Mouse (Mus musculus) liver, embryonic 15.5 days (tissue): ENCODE results near the gene Gm45844. TPM values are rescaled to one million over a fixed set of nuclear protein-coding genes. Genes with fewer than 3 reads are reported as not detected.
"Not testable (repeated sequence)": the region's sequence is repeated elsewhere in the genome, so short reads cannot be mapped to it uniquely, and the experiment has no call there.

Experiments used
- ATAC-seq: fragments of 200-750 bp; cut with Nextera tagmentation; 2 replicates; pipeline ENCODE4 v1.8.0; 2017; ENCODE audit warnings: moderate number of reproducible peaks, mild to moderate bottlenecking, moderate library complexity; ENCODE audit not compliant: insufficient read depth
- H3K27ac ChIP-seq: fragments of 300-500 bp; sonication (generic); replicated peaks from 2 replicates; pipeline ENCODE4 v1.5.1; 2015; ENCODE audit warnings: mild to moderate bottlenecking, inconsistent platforms
- H3K27me3 ChIP-seq: fragments of 300-500 bp; sonication (generic); 2 replicates; pipeline ENCODE4 v1.6.1; 2015; ENCODE audit warnings: mild to moderate bottlenecking, inconsistent platforms
- H3K36me3 ChIP-seq: fragments of 300-500 bp; sonication (generic); replicated peaks from 2 replicates; pipeline ENCODE4 v1.6.1; 2015; ENCODE audit warnings: moderate library complexity, mild to moderate bottlenecking, inconsistent platforms
- H3K4me1 ChIP-seq: fragments of 300-500 bp; sonication (generic); replicated peaks from 2 replicates; pipeline ENCODE4 v1.6.1; 2015; ENCODE audit warnings: inconsistent platforms
- H3K4me2 ChIP-seq: fragments of 300-500 bp; sonication (generic); 2 replicates; pipeline ENCODE4 v1.6.1; 2015; ENCODE audit warnings: moderate library complexity, mild to moderate bottlenecking, inconsistent platforms
- H3K4me3 ChIP-seq: fragments of 300-500 bp; sonication (generic); replicated peaks from 2 replicates; pipeline ENCODE4 v1.5.1; 2015; ENCODE audit warnings: mild to moderate bottlenecking, inconsistent platforms
- H3K9ac ChIP-seq: fragments of 300-500 bp; sonication (generic); 2 replicates; pipeline ENCODE4 v1.6.1; 2015; ENCODE audit warnings: moderate library complexity, mild to moderate bottlenecking, inconsistent platforms
- H3K9me3 ChIP-seq: fragments of 300-500 bp; sonication (generic); replicated peaks from 2 replicates; pipeline ENCODE4 v1.6.1; 2016; ENCODE audit warnings: inconsistent platforms
- WGBS: fragments of 180-500 bp; shearing (Covaris S2); methylation state at CpG from one replicate; pipeline ENCODE4 v1.1.7; 2015; ENCODE audit warnings: mixed read lengths; ENCODE audit not compliant: insufficient replicate concordance; 5-methylcytosine and 5-hydroxymethylcytosine counted together
- polyA plus RNA-seq: library from polyadenylated mRNA; unstranded; fragments of >200 nt; fragmentation: Nextera tagmentation; extraction: Ambion mirVana; gene quantifications from 2 replicates; pipeline ENCODE4 v1.2.1, GENCODE M21; 2015

The Gm45844 gene
- 0.16 and 0.25 TPM in 2 replicates for polyA plus RNA-seq

DNA sequence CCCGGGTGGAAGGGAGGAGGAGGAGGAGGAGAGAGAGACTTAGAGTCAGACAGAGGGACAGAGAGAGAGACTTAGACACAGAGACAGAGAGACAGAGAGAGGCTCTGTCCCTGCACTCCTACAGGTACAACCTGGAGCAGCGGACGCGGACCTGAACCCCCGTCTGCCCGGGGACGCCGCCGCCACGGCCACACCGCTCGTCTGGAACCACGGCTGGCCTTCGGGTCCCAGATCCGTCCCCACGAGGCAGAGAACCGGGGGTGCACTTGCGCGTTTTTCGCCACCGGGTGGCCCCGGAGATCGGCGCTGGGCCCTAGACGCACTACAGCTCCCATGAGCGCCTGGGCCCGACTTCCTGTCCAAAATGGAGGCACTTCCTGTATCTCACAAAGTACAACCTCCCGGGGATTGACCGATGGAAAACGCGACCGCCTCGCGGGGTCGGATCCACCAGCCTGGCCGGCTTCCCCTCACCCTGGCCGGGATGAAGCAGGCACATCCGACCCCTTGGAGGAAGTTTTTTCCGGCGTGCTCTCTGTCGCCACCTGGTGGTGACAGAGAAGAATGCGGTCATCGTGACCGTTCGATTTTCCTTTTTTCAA, at the start of gene Gm45844:
Gm45844 (minus strand) TSS at position 324 of the 602 bp plus-strand sequence.
- H3K27me3 ChIP-seq, H3K36me3 ChIP-seq, H3K4me1 ChIP-seq, H3K9me3 ChIP-seq: not testable (repeated sequence)
- Histone ChIP-seq H3K9ac (peak within 1 kb of the TSS; percentile 40; the same call in 1 of the 2 replicates), H3K27ac (peak within 1 kb of the TSS; percentile 39), H3K4me3 (peak within 1 kb of the TSS; percentile 57), H3K4me2 (peak within 1 kb of the TSS; percentile 67)
- WGBS = 42% methylated on average over 45 of the region's 45 CpGs
- peak; percentile 97 for ATAC-seq

DNA sequence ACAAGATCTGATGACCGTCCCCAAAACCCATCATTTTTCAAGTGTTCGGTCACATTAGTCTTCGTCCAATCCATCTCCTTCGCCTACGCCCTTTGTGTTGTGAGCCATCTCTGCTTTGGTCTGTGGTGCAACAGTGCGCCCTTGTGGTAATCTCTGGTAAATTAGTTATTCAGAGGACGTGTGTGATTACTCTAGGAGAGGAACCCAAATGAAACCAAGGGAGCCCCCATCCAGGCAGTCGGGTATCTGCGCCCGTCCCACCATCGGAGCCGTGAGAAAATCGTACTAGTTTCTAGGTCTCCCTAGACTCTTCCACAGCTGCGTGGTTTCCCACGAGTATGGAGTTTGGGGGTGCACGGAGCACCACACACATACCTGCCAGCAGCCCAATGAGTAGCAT, 17.5 kb upstream of the Gm45844 start:
- 66% methylated on average over 16 of the region's 16 CpGs for WGBS
- H3K9ac ChIP-seq = no peak overlapping the region
- no peak overlapping the region for H3K4me2 ChIP-seq
- H3K9me3 ChIP-seq = no peaks in the 10 kb centered on the region
- H3K36me3 ChIP-seq = peaks cover 37% of the 10 kb centered on the region
- ATAC-seq = no peak
- no peak overlapping the region for H3K27ac ChIP-seq
- H3K4me1 ChIP-seq = peaks cover 16% of the 10 kb centered on the region; the same call in 1 of the 2 replicates
- H3K27me3 ChIP-seq = peaks cover 10% of the 10 kb centered on the region
- no peak overlapping the region for H3K4me3 ChIP-seq

GRCm38 (mm10) chr7:7281383-7281782, 3.3 kb upstream of the Gm45844 start:
- Histone ChIP-seq H3K4me1 (0 out of 2 replicates have a peak, but pooled peaks cover 2% of the 10 kb centered on the region), H3K27me3 (no peaks in the 10 kb centered on the region), H3K4me2 (no peak overlapping the region), H3K27ac (no peak overlapping the region), H3K9me3 (peaks cover 3% of the 10 kb centered on the region; the same call in 1 of the 2 replicates), H3K4me3 (no peak overlapping the region), H3K9ac (no peak overlapping the region), H3K36me3 (peaks cover 18% of the 10 kb centered on the region)
- no peak for ATAC-seq
- WGBS = 28% methylated on average over 1 of the region's 1 CpGs

GRCm38 (mm10) chr7:7277556-7277955, 533 bp downstream of the Gm45844 start:
- peak; percentile 44 for ATAC-seq
- H3K36me3 ChIP-seq, H3K4me1 ChIP-seq, H3K27me3 ChIP-seq, H3K9me3 ChIP-seq: not testable (repeated sequence)
- Histone ChIP-seq H3K4me3 (peak overlapping the region; percentile 57), H3K27ac (peak overlapping the region; percentile 39), H3K4me2 (peak overlapping the region; percentile 67), H3K9ac (0 out of 2 replicates have a peak overlapping the region, but pooled peaks have one; percentile 40)
- WGBS = 49% methylated on average over 24 of the region's 24 CpGs

DNA sequence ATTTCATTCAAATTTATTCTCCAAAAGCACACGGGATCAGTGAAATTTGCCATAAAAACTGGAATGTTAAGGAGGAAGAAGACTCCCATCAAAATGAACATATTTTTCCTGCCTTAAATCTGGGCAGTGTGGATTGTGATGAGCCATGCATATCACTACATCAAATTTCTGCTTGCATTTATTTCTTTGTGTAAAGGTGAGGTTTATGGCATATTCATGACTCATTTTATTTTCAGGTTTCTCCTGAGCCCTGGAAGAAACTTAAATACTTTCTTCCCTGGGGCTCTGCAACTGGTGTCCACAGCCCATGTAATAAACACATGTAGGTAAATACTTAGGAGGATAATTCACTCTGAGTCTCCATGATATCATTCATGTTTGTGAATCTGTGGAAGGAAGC, 30.9 kb downstream of the Gm45844 start, which contains the start of gene Vmn2r29:
Vmn2r29 (minus strand) TSS at position 101 of the 400 bp plus-strand sequence.
- no CpG with 5 or more reads among the region's 1 CpGs for WGBS
- not testable (repeated sequence) for H3K9me3 ChIP-seq, H3K4me1 ChIP-seq, H3K27ac ChIP-seq, H3K4me3 ChIP-seq, H3K27me3 ChIP-seq, ATAC-seq, H3K9ac ChIP-seq, H3K36me3 ChIP-seq, H3K4me2 ChIP-seq

GRCm38 (mm10) chr7:7209313-7210151, 68.6 kb downstream of the Gm45844 start, which contains the start of gene Zfp772:
Gene Zfp772 (minus strand): TSS chr7:7209998.
- H3K27me3 ChIP-seq, H3K27ac ChIP-seq, ATAC-seq, H3K36me3 ChIP-seq, H3K4me1 ChIP-seq, H3K9me3 ChIP-seq: not testable (repeated sequence)
- peak within 1 kb of the TSS; percentile 58 for H3K4me3 ChIP-seq
- peak within 1 kb of the TSS; percentile 27; the same call in 1 of the 2 replicates for H3K9ac ChIP-seq
- peak within 1 kb of the TSS; percentile 67 for H3K4me2 ChIP-seq
- WGBS = 2% methylated on average over 24 of the region's 24 CpGs

- Histone ChIP-seq H3K9ac (no peak overlapping the region), H3K36me3 (no peaks in the 10 kb centered on the region), H3K9me3 (no peaks in the 10 kb centered on the region), H3K27ac (no peak overlapping the region), H3K4me3 (peak overlapping the region; percentile 53), H3K4me1 (0 out of 2 replicates have a peak, but pooled peaks cover 8% of the 10 kb centered on the region), H3K4me2 (peak overlapping the region; percentile 60), H3K27me3 (no peaks in the 10 kb centered on the region)
- 7% methylated on average over 18 of the region's 18 CpGs for WGBS
- peak; percentile 78 for ATAC-seq
Measured at GRCm38 (mm10) chr7:7188191-7188942, 89.7 kb downstream of the Gm45844 start.

- WGBS = 20% methylated on average over 13 of the region's 13 CpGs
- H3K4me3 ChIP-seq = peak overlapping the region; percentile 53
- H3K27me3 ChIP-seq = no peaks in the 10 kb centered on the region
- no peaks in the 10 kb centered on the region for H3K36me3 ChIP-seq
- no peaks in the 10 kb centered on the region for H3K9me3 ChIP-seq
- no peak overlapping the region for H3K27ac ChIP-seq
- peak; percentile 31; the same call in 1 of the 2 replicates for ATAC-seq
- H3K4me1 ChIP-seq = 0 out of 2 replicates have a peak, but pooled peaks cover 8% of the 10 kb centered on the region
- no peak overlapping the region for H3K9ac ChIP-seq
- peak overlapping the region; percentile 60 for H3K4me2 ChIP-seq
Measured at GRCm38 (mm10) chr7:7187417-7188190, 90.5 kb downstream of the Gm45844 start.

DNA sequence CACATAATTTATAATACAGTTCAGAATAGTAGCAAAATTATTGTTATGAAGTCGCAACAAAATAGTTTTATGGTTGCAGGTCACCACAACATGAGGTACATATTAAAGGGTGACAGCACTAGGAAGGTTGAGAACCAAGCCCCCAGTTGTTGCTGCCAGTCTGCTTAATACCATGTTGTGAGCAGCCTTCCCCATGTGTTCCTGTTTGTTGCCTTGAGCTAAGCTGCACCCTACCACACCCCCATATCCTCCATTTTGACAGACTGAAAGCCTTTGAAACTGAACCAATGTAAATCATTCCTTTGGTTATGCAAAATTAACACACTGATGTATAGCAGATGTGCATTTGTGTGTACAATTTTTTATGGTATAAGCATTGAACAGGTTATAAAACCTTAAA, 92.2 kb downstream of the Gm45844 start:
- Histone ChIP-seq H3K27ac (no peak overlapping the region), H3K9me3 (no peaks in the 10 kb centered on the region), H3K9ac (no peak overlapping the region), H3K36me3 (peaks cover 12% of the 10 kb centered on the region; the same call in 1 of the 2 replicates), H3K4me2 (no peak overlapping the region), H3K4me3 (no peak overlapping the region), H3K4me1 (0 out of 2 replicates have a peak, but pooled peaks cover 8% of the 10 kb centered on the region), H3K27me3 (no peaks in the 10 kb centered on the region)
- no peak for ATAC-seq
- 63% methylated on average over 1 of the region's 1 CpGs for WGBS
